Mouse (Mus musculus) myocyte (in vitro differentiated cells): Measurements from ENCODE around the gene Cdk2ap2.

ENCODE experiments used
- CEBPB ChIP-seq: IDR thresholded peaks from 2 replicates; pipeline ENCODE4 v1.6.1; 2011; ENCODE audit warnings: mild to moderate bottlenecking, moderate library complexity; ENCODE audit not compliant: poor library complexity, insufficient read depth, severe bottlenecking
- MAX ChIP-seq: IDR thresholded peaks from one replicate; pipeline ENCODE4 v1.6.1; 2011; ENCODE audit warnings: low read depth, mild to moderate bottlenecking, control low read depth
- MYOD1 ChIP-seq, 3 experiments: IDR thresholded peaks; one replicate each; pipeline ENCODE4 v1.6.1; 2011; ENCODE audit warnings: control low read depth in 2 of 3, low read depth in 2 of 3, mild to moderate bottlenecking in 2 of 3, moderate library complexity in 1 of 3; ENCODE audit not compliant: insufficient read length in 2 of 3, control insufficient read depth in 1 of 3
- MYOG ChIP-seq, 3 experiments: IDR thresholded peaks; one replicate each; pipeline ENCODE4 v1.6.1; 2011; ENCODE audit warnings: control low read depth in 2 of 3, low read depth in 2 of 3, mild to moderate bottlenecking in 2 of 3; ENCODE audit not compliant: insufficient read length in 2 of 3, control insufficient read depth in 1 of 3, insufficient read depth in 1 of 3
- POLR2A ChIP-seq: IDR thresholded peaks from one replicate; pipeline ENCODE4 v1.6.1; 2011; ENCODE audit warnings: low read depth, mild to moderate bottlenecking, control low read depth, moderate library complexity; ENCODE audit not compliant: insufficient read length
- POLR2AphosphoS2 ChIP-seq: IDR thresholded peaks from one replicate; pipeline ENCODE4 v1.6.1; 2011; ENCODE audit warnings: low read depth, control low read depth; ENCODE audit not compliant: insufficient read length
- REST ChIP-seq: IDR thresholded peaks from one replicate; pipeline ENCODE4 v1.6.1; 2011; ENCODE audit warnings: mild to moderate bottlenecking, control low read depth, moderate library complexity; ENCODE audit not compliant: insufficient read depth, insufficient read length
- TCF12 ChIP-seq: IDR thresholded peaks from one replicate; pipeline ENCODE4 v1.6.1; 2011; ENCODE audit warnings: mild to moderate bottlenecking, control low read depth; ENCODE audit not compliant: poor library complexity, insufficient read depth, severe bottlenecking
- USF1 ChIP-seq: IDR thresholded peaks from one replicate; pipeline ENCODE4 v1.6.1; 2011; ENCODE audit warnings: low read depth, mild to moderate bottlenecking, control low read depth, moderate library complexity

DNA sequence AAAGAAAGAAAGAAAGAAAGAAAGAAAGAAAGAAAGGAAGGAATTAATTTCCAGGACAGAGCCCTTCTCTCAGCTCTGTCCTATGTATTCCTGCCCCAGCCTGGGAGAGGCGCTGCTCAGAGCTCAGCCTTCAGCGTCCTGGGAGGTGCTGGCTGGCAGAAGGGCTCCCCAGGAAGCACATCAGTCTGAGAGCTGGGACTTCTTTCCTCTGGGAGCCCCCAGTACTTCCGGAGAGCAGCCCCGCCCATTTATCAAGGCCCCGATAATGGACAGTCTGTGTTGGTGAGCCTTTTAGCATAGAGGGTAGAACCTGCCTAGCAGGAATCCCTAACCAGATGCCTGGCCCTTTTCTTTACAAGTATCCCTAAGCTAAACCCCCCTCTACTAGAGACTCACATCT, 8.8 kb upstream of the Cdk2ap2 start:
- TF ChIP-seq MYOD1 (IDR thresholded peaks at IDR 0.05; ENCODE audit: control insufficient read depth in 1 of 3, insufficient read length in 2 of 3, low read depth in 2 of 3): no peak
- TF ChIP-seq MAX: no peak
- TF ChIP-seq TCF12: no peak
- no peak for TF ChIP-seq POLR2A
- no peak for TF ChIP-seq POLR2AphosphoS2
- no peak for TF ChIP-seq MYOG (IDR thresholded peaks at IDR 0.05; ENCODE audit: control insufficient read depth in 1 of 3, insufficient read depth in 1 of 3, insufficient read length in 2 of 3, low read depth in 2 of 3)
- no peak for TF ChIP-seq USF1
- no peak for TF ChIP-seq CEBPB
- TF ChIP-seq REST: no peak
